Mouse (Mus musculus) lung, postnatal 4 days (tissue): ENCODE results near the gene 1500009C09Rik.

Source experiments
- DNase-seq, 2 experiments: peaks; one replicate each; pipeline ENCODE4 v3.0.0; 2021

1500009C09Rik gene

DNA sequence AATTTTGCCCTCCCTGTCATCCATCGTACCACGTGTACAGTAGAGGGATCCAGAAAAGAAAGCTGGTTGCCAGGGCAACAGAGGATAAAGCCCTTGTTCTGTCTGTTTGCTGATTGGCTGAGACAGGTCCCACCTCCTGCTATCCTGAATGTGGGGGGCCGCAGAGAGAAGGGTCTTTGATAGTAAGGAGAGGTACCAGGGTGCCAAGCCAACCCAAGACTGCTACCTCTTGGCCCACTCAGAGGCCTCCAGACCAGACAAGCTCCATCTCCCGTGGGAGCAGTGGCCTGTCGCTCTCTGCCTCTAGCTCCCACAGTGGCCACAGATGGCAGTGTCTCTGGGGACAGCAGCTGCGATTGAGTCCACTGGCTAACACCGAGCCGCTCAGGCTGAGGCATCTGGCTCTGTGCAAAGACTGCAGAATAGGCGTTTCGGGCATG is 3.8 kb downstream of the 1500009C09Rik start:
- no peak for DNase-seq

DNA sequence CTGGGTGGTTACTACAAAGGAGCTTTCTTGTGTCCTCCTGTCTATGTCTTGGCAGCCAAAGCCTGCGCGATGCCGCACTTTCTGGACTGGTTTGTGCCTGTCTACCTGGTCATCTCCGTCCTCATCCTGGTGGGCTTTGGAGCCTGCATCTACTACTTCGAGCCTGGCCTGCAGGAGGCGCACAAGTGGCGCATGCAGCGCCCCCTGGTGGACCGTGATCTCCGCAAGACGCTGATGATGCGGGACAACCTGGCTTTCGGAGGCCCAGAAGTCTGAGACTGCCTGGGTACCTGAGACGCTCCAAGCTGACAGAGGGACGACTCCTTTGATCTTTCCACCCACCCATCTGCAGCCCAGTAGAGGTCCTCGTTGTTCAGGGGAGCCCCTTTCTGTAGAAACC is 7.3 kb downstream of the 1500009C09Rik start:
- peak; percentile 70 to 78 for DNase-seq

DNA sequence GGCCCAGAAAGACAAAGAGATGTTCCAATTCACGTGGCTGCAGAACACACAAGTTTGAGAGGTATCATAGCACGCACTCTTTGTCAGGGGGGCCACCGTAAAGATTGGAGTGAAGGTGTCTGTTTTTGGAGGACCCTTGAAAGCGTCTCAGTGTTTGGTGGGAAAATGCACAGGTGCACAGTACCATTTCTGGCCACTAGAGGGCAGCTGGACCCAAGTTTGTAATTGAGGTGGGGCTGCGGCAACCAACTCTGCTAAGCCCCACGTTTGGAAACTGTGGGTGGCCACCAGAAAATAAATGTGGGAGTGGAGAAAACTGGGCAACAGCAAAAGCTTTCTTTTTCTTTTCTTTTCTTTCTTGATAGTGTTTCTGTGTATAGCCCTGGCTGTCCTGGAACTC is 14.2 kb downstream of the 1500009C09Rik start:
- DNase-seq = peak; percentile 43 to 72

DNA sequence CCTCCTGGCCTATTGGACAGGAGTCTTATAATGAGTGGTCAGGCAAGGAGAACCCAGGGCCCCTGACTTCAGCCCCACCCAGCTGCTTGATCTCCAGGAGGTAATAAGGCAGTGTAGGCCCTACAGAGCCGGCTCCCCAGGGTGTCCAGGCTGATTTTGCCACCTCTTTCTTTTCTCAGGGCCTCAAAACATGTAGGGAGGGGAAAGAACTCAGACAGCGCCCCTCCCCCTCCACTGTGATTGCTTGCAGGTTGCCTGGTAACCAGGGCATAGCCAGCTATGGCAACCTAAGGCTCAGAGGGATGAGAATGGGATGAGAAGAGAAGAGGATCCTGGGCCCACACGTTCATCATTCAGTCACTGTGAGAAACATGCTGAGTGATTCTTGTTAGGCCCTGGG is 16.0 kb downstream of the 1500009C09Rik start:
- DNase-seq = no peak

DNA sequence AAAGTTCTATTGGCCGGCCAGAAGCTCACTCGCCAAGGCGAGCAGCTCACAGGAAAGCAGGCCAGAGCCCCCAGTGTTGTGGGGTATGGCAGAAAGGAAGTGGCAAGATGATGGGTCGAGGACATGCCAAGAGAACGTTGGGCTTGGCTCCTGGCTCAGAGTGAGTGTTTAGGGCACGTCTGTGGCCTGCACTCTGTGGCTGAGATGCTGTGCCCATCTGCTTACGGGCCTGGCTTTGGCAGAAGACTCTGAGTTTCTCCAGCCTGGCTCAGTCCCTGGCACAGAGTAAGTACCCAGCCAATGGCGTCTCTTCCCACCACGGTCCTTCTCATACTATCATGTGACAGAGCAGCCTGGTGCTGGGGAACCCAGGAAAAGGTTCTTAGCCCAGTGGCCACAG is 16.6 kb downstream of the 1500009C09Rik start:
- DNase-seq = no peak

DNA sequence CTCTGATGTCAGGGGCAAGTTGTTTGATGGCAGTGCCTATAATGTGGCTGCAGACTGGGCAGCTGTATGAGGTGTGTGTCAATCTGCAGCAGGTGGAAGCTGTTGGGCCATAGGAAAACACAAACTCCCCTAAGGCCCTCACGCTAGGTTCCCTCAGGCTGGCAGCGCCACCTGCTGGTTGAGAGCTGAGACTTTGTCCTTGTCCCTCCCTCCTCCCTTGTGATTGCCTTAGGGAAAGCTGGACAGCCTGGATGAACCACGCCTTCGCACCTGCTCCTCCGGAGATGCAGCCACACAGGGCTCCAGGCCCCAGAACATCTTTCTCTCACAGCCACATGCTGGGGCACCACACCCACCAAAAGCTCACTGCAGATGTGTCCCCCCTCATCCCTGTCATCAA is 19.0 kb downstream of the 1500009C09Rik start:
- peak; percentile 56 to 68 for DNase-seq

DNA sequence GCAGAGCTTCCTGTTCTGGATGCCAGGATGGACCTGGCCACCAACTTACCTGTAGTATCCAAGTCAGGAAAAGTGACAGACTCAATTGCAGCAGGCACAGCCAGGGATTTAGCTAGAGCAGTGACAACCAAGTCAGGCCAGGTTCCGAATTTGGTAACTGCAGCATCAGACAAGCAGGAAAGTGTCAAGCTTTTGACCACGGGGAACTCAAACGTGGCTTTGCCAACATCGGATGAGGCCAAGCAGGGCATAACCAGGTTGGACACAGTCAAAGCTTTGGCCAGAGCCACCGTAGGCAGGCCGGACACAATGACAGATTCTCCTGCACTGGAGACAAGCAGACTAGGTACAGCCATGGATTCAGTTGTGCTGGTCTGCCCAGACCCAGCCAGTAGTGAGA is 20.1 kb downstream of the 1500009C09Rik start:
- DNase-seq = no peak

DNA sequence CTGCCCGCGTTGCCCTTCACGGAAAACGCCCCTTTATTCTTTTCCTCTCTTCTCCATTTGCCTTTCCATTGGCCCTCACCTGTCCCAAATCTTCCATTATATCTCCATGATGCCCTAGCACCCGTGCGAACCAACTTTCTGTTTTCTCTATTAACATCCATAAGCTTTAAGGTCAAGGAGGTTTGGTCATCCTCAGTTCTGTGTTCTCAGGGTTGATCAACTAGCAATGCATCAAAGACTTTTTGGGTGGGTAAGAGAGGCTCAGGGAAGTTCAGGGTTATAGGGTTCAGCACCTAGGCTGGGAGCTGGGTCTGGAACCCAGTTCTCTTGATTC is 22.4 kb downstream of the 1500009C09Rik start, which contains the start of gene Sept3:
Gene Sept3, plus strand, starts transcription at position 301 of the 334 bp plus-strand sequence.
- no peak for DNase-seq

DNA sequence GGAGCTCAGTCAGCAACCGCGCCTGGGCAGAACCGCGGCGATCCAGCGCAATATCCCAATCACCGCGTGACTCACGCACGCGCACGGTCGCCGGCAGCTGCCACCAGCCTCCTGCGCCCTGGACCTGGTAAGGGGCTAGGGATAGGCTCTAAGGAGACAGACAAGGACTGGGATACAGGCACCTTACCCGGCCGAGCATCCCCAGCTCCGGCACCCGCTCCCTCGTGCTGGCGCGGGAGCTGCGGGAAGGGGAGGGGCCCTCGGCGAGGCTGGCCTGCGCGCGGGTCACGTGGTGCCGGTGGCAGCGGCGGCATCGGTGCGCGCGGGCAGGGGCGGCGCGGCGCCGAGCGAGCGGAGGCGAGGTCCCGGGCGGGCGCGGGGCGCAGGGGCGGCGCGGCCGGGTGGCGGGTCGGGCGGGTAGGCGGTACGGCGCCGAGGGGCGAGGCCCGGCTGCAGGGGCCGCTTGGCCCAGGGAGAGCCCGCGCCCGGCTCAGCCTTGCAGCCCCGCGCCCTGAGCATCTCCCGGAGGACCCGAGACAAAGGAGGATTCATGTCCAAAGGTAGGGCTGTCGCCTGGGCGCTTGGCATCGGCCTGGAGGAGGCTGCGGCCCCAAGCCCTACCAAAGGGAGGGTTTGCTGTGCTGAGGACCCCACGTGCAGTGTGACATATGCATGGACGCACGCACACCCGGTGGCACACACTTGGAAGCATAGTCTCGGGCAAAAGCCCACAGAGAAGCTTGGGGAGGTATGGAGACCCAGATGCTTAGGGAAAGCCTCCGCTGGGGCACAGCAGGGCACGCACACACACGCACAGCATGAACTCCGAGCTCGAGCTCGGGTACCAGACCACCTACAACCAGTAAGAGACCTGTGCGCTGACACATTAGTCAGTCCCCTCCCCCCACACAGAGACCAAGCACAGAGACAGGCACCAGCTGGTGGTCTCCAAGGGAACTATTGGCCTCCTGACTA is 23.0 kb downstream of the 1500009C09Rik start:
- peak in 1 of 2 experiments; percentile 39 for DNase-seq

DNA sequence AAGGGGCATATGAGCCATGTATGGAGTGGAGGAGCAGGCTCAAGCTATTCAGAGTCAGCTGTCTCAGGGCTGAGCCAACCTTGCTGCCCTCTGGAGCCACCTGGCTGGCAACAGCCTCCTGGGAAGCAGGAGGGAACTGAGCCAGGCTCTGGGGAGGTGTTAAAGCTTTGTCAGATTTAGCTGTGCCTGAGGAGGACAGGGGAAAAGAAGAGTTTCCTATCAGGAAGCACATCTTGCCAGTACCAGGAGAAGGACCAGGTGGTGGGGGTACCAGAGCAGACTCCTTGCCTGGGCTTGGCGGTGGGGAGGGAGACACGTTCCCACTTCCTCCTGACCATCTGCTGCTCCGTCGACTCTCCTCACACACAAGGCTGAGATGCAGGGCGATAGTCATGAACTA is 25.4 kb downstream of the 1500009C09Rik start:
- no peak for DNase-seq

DNA sequence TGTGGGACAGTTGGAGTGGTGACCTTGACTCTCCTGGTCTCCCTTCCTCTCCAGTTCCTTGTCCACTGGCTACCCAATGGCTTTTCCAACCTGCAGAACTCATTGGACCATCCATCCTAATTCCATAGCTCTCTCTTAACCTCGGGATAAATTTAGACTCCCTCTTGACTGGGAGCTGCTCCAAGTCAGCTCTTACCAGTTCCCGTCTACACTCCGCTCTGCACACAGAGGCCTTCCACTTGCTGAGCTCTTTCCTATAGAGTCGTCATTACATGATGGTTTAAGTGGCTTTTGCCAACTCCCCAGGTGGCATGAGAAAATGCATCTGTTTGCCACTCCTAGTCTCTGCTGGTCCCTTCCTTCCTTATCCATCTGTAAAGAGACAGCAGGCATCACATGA is 28.4 kb downstream of the 1500009C09Rik start:
- DNase-seq = no peak

DNA sequence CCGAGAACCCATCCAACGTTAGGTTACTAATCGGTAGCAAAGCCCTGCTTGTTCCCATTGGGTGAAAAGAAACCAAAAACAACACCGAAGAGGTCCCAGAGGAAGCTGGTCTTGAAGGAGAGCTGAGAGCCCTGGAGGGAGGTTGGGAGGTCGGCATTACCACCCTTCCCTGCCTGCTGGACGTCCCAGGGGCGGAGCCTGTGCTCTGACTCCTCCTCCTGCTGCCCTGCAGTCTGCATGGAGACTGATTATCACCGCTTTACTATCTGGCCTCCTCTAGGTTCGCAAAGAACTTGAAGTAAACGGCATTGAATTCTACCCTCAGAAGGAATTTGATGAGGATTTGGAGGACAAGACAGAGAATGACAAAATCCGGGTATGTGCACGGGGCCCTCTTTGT is 34.0 kb downstream of the 1500009C09Rik start:
- no peak for DNase-seq

DNA sequence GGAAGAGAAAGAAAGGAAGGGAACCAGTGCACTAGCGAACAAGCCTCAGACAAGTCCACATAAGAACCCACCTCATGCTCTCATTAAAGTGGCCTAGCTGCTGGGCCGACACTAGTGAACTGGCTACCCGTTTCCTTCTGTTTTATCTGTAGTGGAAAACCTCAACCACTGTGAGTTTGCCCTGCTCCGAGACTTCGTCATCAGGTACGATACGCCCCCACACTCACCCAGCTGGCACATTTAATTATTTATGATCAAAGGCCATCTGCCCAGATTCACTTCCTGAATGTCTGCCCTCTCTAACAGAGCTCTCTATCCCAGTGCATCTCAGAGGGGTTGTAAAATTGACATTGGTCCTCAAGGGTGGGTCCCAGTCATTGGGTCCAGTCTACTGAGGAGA is 38.1 kb downstream of the 1500009C09Rik start:
- DNase-seq = no peak

DNA sequence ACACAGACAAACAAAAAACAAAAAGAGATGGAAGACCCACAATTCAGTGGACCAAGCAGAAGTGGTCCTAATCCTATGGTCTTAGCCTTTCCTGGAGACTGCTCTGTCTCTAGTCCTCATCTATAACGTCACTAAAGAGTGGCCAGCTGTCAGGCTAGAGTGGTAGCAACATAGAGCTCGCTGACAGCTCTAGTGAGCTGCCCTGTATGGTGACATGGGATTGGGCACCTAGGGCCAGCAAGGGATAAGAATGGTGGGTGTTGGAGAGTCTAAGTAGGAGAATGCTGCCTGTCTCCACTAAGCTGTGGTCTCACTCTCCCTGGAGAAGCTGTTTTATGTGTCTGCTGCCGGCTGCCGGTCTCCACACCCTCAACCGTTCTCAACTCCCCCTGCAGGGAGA is 40.7 kb downstream of the 1500009C09Rik start:
- DNase-seq = no peak

DNA sequence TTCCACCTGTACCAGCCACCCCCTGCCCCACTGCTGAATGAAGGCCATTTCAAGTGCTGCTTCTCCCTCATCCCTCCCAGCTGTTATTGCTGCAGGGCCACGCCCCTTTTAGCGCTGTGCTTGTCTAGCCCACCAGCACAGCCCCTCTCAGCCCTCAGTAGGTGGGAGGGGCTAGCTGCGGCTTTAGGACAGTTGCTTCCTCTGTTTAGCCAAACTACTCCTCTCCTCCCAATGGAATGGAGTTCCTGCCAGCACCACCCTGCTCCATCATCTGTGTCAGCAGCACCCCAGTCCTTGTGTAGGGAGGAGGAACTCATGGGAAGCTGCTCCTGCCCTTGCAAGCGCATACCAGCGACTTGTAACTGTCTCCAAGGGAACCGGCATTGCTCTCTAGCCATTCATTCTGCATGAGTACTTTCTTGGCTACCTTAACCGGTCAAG is 41.1 kb downstream of the 1500009C09Rik start:
- no peak for DNase-seq

DNA sequence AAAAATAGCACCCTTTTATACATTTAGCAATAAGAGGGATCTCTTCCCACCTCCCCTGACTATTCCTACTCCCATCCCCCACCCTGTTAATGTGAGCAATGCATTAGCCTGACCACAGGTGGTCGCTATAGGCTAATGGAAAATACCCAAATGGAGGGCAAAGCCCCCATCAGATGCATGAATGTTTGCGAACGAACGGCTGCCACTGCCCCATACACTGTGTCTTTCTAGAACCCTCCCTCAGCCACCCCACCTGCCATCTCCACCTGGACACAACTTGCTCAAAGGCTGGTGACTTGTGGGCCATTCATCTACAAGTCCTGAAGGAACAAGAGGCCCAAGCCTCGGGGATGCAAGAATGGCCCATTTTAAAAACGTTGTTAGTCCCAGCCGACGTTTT is 41.9 kb downstream of the 1500009C09Rik start:
- peak in 1 of 2 experiments; percentile 30 for DNase-seq

DNA sequence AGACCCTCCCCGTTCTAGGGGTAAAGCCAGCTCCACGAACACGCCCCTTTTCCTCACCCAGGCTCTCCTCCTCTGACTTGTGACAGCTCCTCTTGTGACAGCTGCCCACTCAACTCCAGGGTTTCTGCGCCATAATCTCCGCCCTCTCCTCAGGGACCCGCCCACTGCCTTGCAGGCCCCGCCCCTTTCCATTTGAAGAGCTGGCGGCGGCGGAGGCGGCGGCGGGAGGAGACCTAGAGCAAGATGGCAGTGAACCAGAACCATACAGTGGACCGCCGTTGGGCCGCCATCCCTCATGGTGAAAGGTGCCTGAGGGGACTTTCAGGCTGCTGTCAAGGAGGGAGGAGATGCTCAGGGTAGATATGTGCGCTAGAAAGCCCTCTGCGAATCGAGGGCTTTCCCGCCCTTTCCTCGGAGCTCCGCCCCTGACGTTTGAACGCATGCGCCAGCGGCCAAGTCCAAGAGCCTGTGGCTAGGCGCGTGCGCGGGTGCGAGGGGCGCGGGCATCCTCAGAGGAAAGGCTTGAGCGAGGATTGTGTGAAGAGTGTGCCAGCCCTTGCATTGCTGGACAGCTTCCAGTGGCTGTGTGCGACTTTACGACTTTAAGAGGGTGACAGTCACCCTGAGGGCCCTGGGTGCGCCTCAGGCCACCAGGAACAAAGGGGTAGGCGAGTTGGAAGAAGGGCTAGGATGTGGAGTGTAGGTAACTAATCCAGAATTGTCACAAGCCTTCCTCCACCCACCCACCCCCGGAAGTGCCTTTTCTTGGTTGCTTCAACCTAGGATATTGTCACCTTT is 46.8 kb downstream of the 1500009C09Rik start, which contains the start of gene Wbp2nl:
Gene Wbp2nl, plus strand, starts transcription at position 191 of the 798 bp plus-strand sequence.
- DNase-seq = peak; percentile 35 to 56

DNA sequence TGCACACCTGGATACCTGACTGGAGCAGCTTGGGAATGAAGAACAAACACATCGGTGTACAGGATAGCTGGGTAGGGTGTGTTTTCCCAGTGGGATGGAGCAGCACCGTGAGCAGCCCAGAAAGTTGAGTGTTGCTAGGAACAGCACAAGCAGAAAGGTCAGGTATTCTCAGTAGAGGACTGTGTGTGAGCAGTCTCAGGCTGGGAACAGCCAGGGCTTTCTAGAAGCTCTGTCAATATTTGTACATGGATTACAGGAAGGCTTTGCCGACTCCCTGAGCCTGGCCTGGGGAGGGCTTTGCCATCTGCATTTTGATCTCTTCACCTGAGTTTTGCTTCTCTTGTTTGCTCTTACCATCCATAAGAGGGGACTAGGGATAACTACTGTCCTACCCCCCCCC is 54.9 kb downstream of the 1500009C09Rik start:
- DNase-seq = no peak

DNA sequence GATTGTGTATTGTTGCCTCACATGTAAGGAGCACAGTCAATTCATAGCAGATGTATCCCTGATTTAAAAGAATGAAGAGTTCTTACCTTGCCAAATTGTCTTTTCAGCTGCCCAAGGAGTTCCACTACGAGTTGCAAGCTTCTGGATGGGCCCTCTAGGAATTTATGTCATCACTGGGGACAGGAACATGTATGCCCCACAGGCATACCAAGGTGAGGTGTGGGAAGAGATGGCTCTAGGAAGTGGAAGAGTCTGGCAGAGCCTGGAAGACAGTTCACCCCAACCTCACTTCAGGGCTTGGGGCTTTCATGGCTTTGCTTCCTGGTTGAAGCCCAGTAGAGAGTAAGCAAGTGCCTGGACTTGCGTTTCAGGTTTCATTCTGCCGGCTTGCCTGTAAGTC is 56.2 kb downstream of the 1500009C09Rik start:
- no peak for DNase-seq
